Mouse (Mus musculus): ENCODE data around the gene Cilp2. TPM values are rescaled to one million over a fixed set of nuclear protein-coding genes. Genes with fewer than 3 reads are reported as not detected.

The Cilp2 gene
- polyA plus RNA-seq, 1 experiment = 0.36 TPM

DNA sequence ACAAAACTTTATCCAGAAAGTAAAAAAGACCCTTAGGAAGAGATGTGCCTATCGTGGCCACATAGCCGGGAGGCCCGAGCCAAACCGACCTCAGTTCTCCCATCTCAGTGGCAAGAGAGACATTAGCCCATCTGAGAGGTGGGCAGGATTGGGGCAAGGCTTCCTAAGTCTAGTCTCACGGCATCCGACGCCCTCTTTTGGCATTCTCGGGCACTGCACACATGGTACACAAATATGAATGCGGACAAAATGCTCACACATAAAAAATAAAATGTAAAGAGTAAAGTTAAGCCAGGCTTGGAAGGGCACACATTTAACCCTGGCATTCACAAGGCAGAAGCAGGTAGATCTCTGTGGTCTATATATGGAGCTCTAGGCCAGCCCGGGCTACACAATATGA lies 33.6 kb downstream of the Cilp2 start:
- TF ChIP-seq POLR2A (IDR thresholded peaks at IDR 0.05; ENCODE audit: control insufficient read depth, low read depth, low read length) (no peak), CTCF (IDR thresholded peaks at IDR 0.05; ENCODE audit: control insufficient read depth, insufficient read depth, insufficient replicate concordance, low read depth, low read length) (no peak; the same call in 1 of the 2 replicates)
- H3K4me3 ChIP-seq (ENCODE audit: control insufficient read depth, low read depth, low read length) = no peak overlapping the region
- H3K36me3 ChIP-seq (ENCODE audit: control insufficient read depth, insufficient read depth, low read length) = no peaks in the 10 kb centered on the region
- H3K27me3 ChIP-seq (ENCODE audit: control insufficient read depth, insufficient read depth, low read length) = no peaks in the 10 kb centered on the region
- H3K4me1 ChIP-seq (ENCODE audit: control insufficient read depth, insufficient read depth, low read length) = no peaks in the 10 kb centered on the region
- H3K27ac ChIP-seq (ENCODE audit: control insufficient read depth, insufficient read depth, low read depth, low read length) = no peak overlapping the region

DNA sequence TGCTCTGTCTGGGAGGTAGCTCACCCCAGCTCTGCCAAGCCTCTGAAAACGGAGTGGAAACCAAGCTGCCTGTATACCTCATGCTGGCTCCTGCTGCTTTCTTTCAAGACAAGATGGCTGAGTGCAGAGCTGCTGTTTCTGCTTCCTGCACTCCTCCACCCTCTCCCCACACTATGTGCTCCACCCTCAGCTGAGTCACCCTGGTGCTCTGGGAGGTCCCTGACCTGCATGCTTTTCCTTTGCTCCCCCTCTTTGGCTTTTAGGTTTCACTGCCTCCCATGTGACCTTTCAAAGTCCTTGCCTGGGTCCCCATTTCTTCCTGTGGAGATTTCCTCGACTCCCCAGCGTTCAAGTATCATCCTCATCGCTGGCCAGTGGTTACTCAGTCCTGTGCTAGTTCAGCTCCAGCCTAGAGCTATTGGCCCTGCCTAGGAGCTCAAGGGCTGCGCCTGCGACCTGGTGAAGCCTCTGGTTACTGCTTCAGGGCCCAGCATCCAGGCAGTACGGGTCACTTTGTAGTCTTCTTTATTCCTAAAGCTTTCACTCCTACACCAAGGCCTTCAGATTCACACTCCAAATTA lies 36.5 kb downstream of the Cilp2 start:
- Histone ChIP-seq H3K4me1 (ENCODE audit: control insufficient read depth, insufficient read depth, low read length) (no peaks in the 10 kb centered on the region), H3K36me3 (ENCODE audit: control insufficient read depth, insufficient read depth, low read length) (no peaks in the 10 kb centered on the region), H3K27ac (ENCODE audit: control insufficient read depth, insufficient read depth, low read depth, low read length) (no peak overlapping the region), H3K27me3 (ENCODE audit: control insufficient read depth, insufficient read depth, low read length) (no peaks in the 10 kb centered on the region), H3K4me3 (ENCODE audit: control insufficient read depth, low read depth, low read length) (no peak overlapping the region)
- TF ChIP-seq POLR2A (IDR thresholded peaks at IDR 0.05; ENCODE audit: control insufficient read depth, low read depth, low read length) (no peak), CTCF (IDR thresholded peaks at IDR 0.05; ENCODE audit: control insufficient read depth, insufficient read depth, insufficient replicate concordance, low read depth, low read length) (no peak)

DNA sequence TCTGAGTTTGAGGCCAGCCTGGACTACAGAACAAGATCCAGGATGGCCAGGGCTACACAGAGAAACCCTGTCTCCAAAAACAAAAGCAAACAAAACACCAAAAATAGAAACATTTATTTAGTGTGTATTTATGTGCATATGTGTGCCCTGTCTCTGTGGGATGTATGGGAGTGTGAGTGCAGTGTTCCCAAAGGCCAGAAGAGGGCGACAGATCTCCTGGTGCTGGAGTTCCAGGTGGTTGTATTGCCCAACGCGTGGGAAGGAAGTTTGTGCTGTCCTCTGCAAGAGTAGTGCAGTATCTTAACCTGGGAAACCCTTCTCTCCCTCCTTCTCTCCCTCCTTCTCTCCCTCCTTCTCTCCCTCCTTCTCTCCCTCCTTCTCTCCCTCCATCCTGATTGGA lies 37.6 kb downstream of the Cilp2 start:
- H3K4me1 ChIP-seq (ENCODE audit: control insufficient read depth, insufficient read depth, low read length) = no peaks in the 10 kb centered on the region
- H3K4me3 ChIP-seq (ENCODE audit: control insufficient read depth, low read depth, low read length) = no peak overlapping the region
- H3K27me3 ChIP-seq (ENCODE audit: control insufficient read depth, insufficient read depth, low read length) = no peaks in the 10 kb centered on the region
- no peak overlapping the region for H3K27ac ChIP-seq (ENCODE audit: control insufficient read depth, insufficient read depth, low read depth, low read length)
- no peaks in the 10 kb centered on the region for H3K36me3 ChIP-seq (ENCODE audit: control insufficient read depth, insufficient read depth, low read length)
- TF ChIP-seq CTCF (IDR thresholded peaks at IDR 0.05; ENCODE audit: control insufficient read depth, insufficient read depth, insufficient replicate concordance, low read depth, low read length) (peak; percentile 62; the same call in 1 of the 2 replicates), POLR2A (IDR thresholded peaks at IDR 0.05; ENCODE audit: control insufficient read depth, low read depth, low read length) (no peak)

DNA sequence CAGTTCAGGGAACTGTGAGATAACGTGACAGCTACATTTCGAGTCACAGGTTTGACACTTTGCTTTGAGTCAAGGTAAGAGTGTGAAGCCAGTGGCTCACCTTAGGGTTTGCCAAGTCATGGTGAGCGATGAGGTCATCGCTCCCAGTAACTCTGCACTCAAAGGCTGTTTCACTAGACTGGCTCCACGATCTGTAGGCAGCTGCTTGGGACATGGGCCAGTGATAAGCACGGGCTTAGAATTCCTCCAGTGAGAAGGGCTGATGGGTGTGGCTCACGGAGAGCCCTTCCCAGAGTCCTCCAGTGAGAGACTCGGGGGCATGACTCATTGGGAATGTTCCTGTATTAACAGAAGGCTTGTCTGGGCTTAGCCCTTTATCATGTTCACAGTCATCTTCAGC lies 38.5 kb downstream of the Cilp2 start:
- TF ChIP-seq CTCF (IDR thresholded peaks at IDR 0.05; ENCODE audit: control insufficient read depth, insufficient read depth, insufficient replicate concordance, low read depth, low read length) (no peak), POLR2A (IDR thresholded peaks at IDR 0.05; ENCODE audit: control insufficient read depth, low read depth, low read length) (no peak)
- Histone ChIP-seq H3K4me1 (ENCODE audit: control insufficient read depth, insufficient read depth, low read length) (no peaks in the 10 kb centered on the region), H3K27me3 (ENCODE audit: control insufficient read depth, insufficient read depth, low read length) (no peaks in the 10 kb centered on the region), H3K4me3 (ENCODE audit: control insufficient read depth, low read depth, low read length) (no peak overlapping the region), H3K36me3 (ENCODE audit: control insufficient read depth, insufficient read depth, low read length) (no peaks in the 10 kb centered on the region), H3K27ac (ENCODE audit: control insufficient read depth, insufficient read depth, low read depth, low read length) (no peak overlapping the region)

DNA sequence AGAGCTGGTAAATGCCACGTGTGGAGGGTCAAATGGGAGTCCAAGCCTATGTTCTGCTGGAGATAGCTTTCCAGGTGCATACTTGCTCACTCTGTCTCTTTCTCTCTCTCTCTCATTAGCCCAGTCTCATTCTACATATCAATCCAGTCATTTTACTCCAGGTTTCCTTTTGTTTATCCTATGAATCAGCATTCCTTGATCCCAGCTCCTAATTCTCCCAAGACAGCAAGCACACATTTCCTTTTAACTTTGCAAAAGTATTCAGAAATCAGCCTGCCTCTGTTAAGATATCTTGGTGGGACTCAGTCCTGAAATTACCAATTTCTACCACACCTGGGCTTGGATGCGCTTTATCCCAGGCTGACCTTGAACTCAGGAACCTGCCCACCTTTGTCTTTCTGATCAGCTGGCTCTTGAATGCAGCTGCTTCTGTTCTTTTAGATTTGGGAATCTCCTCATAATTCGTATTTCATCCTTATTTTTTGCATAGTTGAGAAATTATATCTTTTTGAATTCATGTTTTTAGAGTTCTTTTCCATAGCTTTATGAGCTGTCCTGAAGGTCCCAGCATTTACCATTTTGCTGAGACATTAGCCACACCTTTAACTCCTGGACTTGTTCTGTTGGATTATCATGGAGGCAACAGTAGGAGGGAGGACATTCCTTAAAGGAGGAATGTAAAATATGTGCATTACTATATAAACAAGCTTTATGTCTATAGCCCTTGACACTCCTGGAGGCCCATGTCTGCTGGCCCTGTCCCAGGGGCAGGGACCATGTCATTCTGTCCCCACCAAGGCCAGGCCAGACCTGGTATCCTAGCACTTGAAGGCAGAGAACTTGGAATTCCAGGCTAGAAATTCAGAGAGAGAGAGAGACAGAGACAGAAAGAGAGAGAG lies 40.1 kb downstream of the Cilp2 start:
- no peak overlapping the region for H3K4me3 ChIP-seq (ENCODE audit: control insufficient read depth, low read depth, low read length)
- H3K27ac ChIP-seq (ENCODE audit: control insufficient read depth, insufficient read depth, low read depth, low read length) = no peak overlapping the region
- H3K36me3 ChIP-seq (ENCODE audit: control insufficient read depth, insufficient read depth, low read length) = no peaks in the 10 kb centered on the region
- no peak for TF ChIP-seq CTCF (IDR thresholded peaks at IDR 0.05; ENCODE audit: control insufficient read depth, insufficient read depth, insufficient replicate concordance, low read depth, low read length)
- no peak for TF ChIP-seq POLR2A (IDR thresholded peaks at IDR 0.05; ENCODE audit: control insufficient read depth, low read depth, low read length)
- H3K4me1 ChIP-seq (ENCODE audit: control insufficient read depth, insufficient read depth, low read length) = no peaks in the 10 kb centered on the region
- H3K27me3 ChIP-seq (ENCODE audit: control insufficient read depth, insufficient read depth, low read length) = no peaks in the 10 kb centered on the region

DNA sequence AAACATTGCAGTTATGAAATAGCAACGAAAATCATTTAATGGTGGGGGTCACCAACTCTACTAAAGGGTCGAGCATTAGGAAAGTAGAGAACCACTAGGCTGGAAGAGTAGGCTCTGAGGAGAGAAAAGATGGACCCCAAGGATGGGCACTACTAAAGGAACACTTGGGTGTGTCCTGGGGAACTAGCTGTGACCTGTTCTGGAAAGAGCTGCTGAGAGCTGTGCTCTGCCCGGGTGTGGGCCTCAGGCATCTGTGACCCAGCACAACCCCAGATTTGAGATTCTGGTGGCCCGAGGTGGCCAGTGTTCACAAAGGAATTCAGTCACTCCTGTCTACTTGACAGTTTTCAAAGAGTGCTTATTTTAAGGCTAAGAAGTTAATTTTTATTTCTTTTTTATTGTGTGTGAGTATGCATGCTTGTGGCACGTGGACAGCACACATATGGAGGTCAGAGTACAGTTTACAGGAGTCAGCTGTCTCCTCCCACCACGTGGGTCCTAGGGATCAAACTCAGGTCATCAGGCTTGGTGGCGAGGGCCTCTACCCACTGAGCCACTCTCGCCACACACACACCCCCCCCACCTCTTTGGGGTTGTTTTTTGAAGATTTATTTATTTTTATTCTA lies 50.3 kb downstream of the Cilp2 start:
- no peaks in the 10 kb centered on the region; the same call in 1 of the 2 replicates for H3K4me1 ChIP-seq (ENCODE audit: control insufficient read depth, insufficient read depth, low read length)

DNA sequence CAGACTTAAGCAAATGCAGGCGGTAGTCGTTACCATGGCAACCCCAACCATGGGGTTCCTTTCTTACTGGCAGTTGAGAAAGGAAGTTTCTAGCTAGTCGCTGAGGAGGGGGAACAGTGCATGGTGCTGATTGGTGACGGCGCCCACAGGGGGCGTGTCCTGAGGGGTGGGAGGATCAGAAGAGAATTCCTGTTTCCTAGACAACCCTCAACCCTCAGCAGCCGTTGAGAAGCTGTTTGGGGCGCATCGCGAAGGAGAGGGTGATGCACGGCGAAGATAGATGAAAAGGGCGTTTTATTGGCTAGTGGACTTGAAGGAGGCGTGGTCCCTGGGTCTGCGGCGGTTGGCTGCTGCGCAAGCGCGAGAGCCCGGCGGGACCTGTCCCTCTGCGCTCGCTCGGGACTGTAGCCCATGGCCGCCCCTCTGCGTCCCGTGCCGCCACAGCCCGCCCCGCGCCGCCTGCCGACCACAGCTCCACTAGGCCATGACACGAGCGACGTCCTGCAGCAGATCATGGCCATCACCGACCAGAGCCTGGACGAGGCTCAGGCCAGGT lies 55.1 kb downstream of the Cilp2 start, which contains the start of gene Pbx4:
Gene Pbx4 (plus strand): TSS at position 194 of the 556 bp plus-strand sequence.
- no peaks in the 10 kb centered on the region for H3K27me3 ChIP-seq (ENCODE audit: control insufficient read depth, insufficient read depth, low read length)
- H3K36me3 ChIP-seq (ENCODE audit: control insufficient read depth, insufficient read depth, low read length) = no peaks in the 10 kb centered on the region
- peak within 1 kb of the TSS; percentile 98 for H3K27ac ChIP-seq (ENCODE audit: control insufficient read depth, insufficient read depth, low read depth, low read length)
- peak within 1 kb of the TSS; percentile 94 for H3K4me3 ChIP-seq (ENCODE audit: control insufficient read depth, low read depth, low read length)
- peaks cover 2% of the 10 kb centered on the region for H3K4me1 ChIP-seq (ENCODE audit: control insufficient read depth, insufficient read depth, low read length)
- TF ChIP-seq CTCF (IDR thresholded peaks at IDR 0.05; ENCODE audit: control insufficient read depth, insufficient read depth, insufficient replicate concordance, low read depth, low read length) (no peak), POLR2A (IDR thresholded peaks at IDR 0.05; ENCODE audit: control insufficient read depth, low read depth, low read length) (peak; percentile 8; the same call in 1 of the 2 replicates)

More for the DNA sequence above, 50.3 kb downstream of the Cilp2 start:
- no peak overlapping the region for H3K27ac ChIP-seq (ENCODE audit: control insufficient read depth, insufficient read depth, low read depth, low read length)
- H3K27me3 ChIP-seq (ENCODE audit: control insufficient read depth, insufficient read depth, low read length) = no peaks in the 10 kb centered on the region
- TF ChIP-seq CTCF (IDR thresholded peaks at IDR 0.05; ENCODE audit: control insufficient read depth, insufficient read depth, insufficient replicate concordance, low read depth, low read length) = no peak
- no peak for TF ChIP-seq POLR2A (IDR thresholded peaks at IDR 0.05; ENCODE audit: control insufficient read depth, low read depth, low read length)
- H3K36me3 ChIP-seq (ENCODE audit: control insufficient read depth, insufficient read depth, low read length) = no peaks in the 10 kb centered on the region
- H3K4me3 ChIP-seq (ENCODE audit: control insufficient read depth, low read depth, low read length) = no peak overlapping the region

Other genes with a start within 250 kb of the Cilp2 start
- 0.51 and 0.75 TPM in 2 replicates for gene Zfp964, start 233.2 kb downstream of the Cilp2 start, polyA plus RNA-seq (2012; rRNA removed)
- 1.4 TPM in 2 replicates for gene Zfp869, start 177.0 kb downstream of the Cilp2 start, polyA plus RNA-seq (2012; rRNA removed)
- 0.47 and 0.48 TPM in 2 replicates for gene Zfp963, start 137.7 kb downstream of the Cilp2 start, polyA plus RNA-seq (2012; rRNA removed)
- gene Gm20422, start 112.8 kb downstream of the Cilp2 start, polyA plus RNA-seq (2012; rRNA removed) = not detected in 2 replicates
- gene Atp13a1, start 96.5 kb downstream of the Cilp2 start, polyA plus RNA-seq (2012; rRNA removed) = 22.6 and 23.6 TPM in 2 replicates
- gene Zfp866, start 96.5 kb downstream of the Cilp2 start, polyA plus RNA-seq (2012; rRNA removed) = 6.4 and 8.1 TPM in 2 replicates
- gene Gmip, start 79.0 kb downstream of the Cilp2 start, polyA plus RNA-seq (2012; rRNA removed) = 4.4 and 4.5 TPM in 2 replicates
- 7.9 and 10.1 TPM in 2 replicates for gene Lpar2, start 65.3 kb downstream of the Cilp2 start, polyA plus RNA-seq (2012; rRNA removed)
- gene Pbx4, start 55.2 kb downstream of the Cilp2 start, polyA plus RNA-seq (2012; rRNA removed) = 187 and 222 TPM in 2 replicates
- gene Tssk6, start 14.5 kb upstream of the Cilp2 start, polyA plus RNA-seq (2012; rRNA removed) = 844 and 936 TPM in 2 replicates
- 122 and 131 TPM in 2 replicates for gene Ndufa13, start 14.9 kb upstream of the Cilp2 start, polyA plus RNA-seq (2012; rRNA removed)
- gene Yjefn3, start 15.0 kb upstream of the Cilp2 start, polyA plus RNA-seq (2012; rRNA removed) = 0.95 TPM in 2 replicates
- gene Gatad2a, start 108.7 kb upstream of the Cilp2 start, polyA plus RNA-seq (2012; rRNA removed) = 80.8 and 84.9 TPM in 2 replicates
- gene Mau2, start 155.0 kb upstream of the Cilp2 start, polyA plus RNA-seq (2012; rRNA removed) = 46.0 and 52.7 TPM in 2 replicates
- gene Sugp1, start 155.1 kb upstream of the Cilp2 start, polyA plus RNA-seq (2012; rRNA removed) = 32.5 and 34.5 TPM in 2 replicates
- 11.0 and 14.1 TPM in 2 replicates for gene Tm6sf2, start 185.2 kb upstream of the Cilp2 start, polyA plus RNA-seq (2012; rRNA removed)
- gene Hapln4, start 195.8 kb upstream of the Cilp2 start, polyA plus RNA-seq (2012; rRNA removed) = 0.23 and 0.31 TPM in 2 replicates
- 7.3 and 8.9 TPM in 2 replicates for gene Ncan, start 233.2 kb upstream of the Cilp2 start, polyA plus RNA-seq (2012; rRNA removed)
- gene Nr2c2ap, start 243.6 kb upstream of the Cilp2 start, polyA plus RNA-seq (2012; rRNA removed) = 3.8 and 4.8 TPM in 2 replicates